Mouse (Mus musculus): Measurements from ENCODE around the gene Birc7.

Gene Birc7

DNA sequence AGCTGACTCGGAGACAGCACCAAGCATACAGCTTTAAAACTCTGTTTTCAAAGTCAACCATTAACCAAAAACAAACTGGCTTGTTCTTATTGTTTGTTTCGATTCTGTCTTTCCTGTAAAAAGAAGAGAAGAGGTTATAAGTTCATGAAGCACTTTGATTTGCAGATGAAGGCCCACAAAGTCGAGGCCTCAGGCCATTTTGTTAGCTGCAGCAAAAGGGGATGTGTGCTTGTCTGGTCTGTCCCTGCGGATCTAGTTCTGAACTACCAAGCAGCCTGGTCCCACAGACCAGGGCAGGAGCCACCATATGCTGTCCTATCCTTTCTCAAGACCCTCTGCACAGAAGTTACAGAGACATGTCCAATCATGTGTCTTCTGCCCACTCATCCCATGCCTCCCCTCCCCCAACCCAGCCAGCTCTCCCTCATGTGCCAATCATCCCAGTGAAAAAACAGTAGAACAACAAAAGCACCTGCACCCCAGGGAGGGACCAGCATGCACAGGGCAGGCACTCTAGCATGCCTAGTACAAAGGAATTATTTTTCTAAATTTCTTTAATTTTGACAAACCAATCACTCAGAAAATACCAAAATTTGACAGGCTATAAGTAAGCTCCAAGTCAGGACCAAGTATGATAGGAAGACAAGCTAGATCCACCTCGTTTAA, 23.1 kb upstream of the Birc7 start:
- DNase-seq: no peak

GRCm38 (mm10) chr2:180910928-180911327, 17.9 kb upstream of the Birc7 start:
- DNase-seq: no peak

- DNase-seq: no peak
These were observed 12.9 kb upstream of the Birc7 start for GRCm38 (mm10) chr2:180915886-180916433.

DNA sequence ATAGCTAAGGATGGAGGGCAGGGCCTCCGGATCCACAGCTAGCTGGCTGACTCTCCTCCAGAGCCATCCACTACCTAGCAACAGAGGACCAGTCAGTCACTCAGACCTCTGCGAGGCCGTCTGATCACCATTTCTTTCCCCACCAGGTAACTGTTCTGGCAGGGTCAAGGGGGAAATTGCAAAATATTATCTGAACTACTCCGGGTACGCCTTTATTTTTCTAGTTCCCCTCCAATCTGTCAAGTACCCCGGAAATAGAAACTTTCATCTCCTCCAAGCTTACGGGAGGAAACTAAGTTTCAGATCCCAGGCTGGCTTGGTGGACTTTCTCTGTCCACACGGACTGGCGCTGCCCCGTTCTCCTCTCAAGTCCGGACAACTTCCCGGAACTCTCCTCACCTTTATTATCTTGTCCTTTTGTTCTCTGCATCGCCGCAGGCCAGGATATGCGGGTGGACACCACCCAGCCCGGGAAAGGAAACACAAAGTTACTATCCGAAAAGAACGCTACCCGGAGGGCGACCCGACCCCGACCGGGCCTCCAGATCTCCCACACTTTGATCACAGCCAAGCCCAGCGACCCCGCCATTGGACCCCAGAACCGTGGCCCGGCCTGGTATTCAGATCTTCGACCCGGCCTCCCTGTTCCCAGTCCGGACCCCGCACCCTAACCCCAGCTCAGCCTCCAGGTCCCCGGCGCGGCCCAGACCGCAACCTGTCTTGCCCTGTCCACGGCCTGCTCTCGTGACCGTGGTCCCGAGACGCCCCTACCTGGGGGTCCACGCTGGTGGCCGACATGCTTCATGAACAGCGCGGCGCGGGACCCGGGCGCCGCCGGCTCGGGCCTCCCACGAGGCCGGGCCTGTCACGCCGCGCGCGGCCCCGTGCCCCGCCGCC, 8.7 kb upstream of the Birc7 start:
- peak; percentile 38 for DNase-seq

DNA sequence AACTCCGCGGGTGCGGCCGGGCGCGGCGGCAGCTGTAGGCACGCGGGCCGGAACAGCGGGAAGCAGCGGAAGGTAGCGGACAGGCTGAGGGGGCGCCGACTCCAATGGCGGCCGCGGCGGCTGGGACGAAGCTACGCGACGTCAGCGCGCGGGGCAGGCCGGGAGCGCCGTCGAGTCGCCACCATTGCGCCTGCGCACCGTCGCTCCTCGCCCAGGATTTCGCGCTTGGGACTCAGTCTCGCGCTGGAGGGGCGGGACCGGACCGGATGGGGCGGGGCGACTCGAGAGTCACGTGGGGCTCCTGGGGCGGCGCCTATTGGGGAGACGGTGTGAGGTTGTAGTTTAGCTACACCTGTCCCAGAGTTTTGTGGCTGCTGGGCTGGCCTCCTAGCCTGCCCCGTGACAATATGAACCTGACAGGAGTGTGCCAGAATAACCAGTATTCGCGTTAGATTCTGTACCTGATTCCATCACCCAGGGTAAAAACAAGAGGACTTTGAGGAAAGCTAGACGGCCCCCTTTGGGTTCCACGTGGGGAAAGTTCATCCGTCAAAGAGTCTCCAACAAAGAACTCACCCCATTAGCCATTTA, 7.9 kb upstream of the Birc7 start, which contains the start of gene Ythdf1:
Ythdf1 (minus strand) TSS at position 140 of the 591 bp plus-strand sequence.
- DNase-seq: peak; percentile 98

- no peak for DNase-seq
These were observed 6.1 kb upstream of the Birc7 start for GRCm38 (mm10) chr2:180922739-180923138.

- DNase-seq: peak; percentile 82
These were observed 3.6 kb upstream of the Birc7 start for GRCm38 (mm10) chr2:180925176-180925575.

DNA sequence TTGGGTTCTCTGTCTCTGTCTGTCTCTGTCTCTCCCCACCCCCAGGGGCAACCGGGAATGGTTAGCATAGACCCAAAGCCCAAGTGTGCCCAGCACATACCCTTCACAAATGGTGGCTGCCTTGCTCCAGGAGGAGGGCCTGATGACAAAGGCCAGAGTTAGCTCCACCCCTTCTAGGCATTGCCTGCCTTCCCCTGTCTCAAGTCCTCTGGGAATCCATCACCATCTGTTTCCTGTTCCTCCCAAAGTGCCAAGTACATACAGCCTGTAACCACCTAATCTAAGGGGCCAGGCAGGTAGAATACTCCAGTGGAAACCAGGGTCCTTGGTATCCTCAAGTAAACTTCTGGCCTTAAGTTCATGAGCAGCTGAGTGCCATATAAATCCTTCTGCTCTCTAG, 3.6 kb downstream of the Birc7 start:
- no peak for DNase-seq

DNA sequence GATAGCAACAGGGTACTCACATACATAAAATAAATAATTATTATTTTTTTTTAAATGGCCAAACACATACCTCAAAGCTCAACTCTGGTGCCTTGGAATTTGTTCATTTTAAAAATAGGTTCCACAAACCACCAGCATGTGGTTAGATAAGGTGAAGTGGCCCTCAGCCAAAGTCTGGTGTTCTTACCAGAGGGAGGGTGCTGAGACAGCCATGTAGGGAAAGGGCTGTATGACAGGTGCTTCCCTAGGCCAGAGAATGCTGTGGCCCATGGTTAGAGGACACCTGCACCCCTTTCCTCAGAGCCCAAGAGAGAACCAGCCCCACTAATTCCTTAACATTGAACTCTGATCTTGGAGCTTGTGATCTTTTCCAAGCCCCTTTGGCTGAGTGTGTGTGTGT, 11.4 kb downstream of the Birc7 start:
- no peak for DNase-seq

GRCm38 (mm10) chr2:180941869-180942268, 13.0 kb downstream of the Birc7 start:
- no peak for DNase-seq

- DNase-seq: no peak
These were observed 21.1 kb downstream of the Birc7 start for GRCm38 (mm10) chr2:180949947-180950346.

GRCm38 (mm10) chr2:180952731-180953171, 23.9 kb downstream of the Birc7 start:
- DNase-seq: peak; percentile 27

GRCm38 (mm10) chr2:180953638-180954037, 24.8 kb downstream of the Birc7 start:
- DNase-seq: no peak

- peak; percentile 83 for DNase-seq
These were observed 25.5 kb downstream of the Birc7 start, which contains the start of gene Nkain4 for GRCm38 (mm10) chr2:180954061-180955047. TSS of gene Nkain4 (minus strand) at chr2:180954699.

GRCm38 (mm10) chr2:180959605-180960004, 30.8 kb downstream of the Birc7 start:
- DNase-seq: no peak

DNA sequence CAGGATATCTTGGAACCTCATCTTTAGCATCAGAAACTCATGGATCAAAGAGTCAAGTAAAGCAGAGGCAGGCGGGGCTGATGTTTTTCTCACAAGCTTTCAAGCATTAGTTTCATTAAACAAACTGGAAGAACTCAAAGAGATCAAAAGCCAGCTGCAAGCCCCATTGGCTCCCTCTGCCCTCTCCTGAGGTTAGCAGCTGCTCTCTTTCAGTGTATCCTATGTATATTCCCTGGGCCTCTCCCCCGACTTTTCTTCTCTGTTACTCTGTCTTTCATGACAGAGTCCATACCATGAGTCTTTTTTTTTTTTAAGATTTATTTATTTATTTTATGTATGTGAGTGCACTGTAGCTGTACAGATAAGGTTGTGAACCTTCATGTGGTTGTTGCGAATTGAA, 31.4 kb downstream of the Birc7 start:
- no peak for DNase-seq

DNA sequence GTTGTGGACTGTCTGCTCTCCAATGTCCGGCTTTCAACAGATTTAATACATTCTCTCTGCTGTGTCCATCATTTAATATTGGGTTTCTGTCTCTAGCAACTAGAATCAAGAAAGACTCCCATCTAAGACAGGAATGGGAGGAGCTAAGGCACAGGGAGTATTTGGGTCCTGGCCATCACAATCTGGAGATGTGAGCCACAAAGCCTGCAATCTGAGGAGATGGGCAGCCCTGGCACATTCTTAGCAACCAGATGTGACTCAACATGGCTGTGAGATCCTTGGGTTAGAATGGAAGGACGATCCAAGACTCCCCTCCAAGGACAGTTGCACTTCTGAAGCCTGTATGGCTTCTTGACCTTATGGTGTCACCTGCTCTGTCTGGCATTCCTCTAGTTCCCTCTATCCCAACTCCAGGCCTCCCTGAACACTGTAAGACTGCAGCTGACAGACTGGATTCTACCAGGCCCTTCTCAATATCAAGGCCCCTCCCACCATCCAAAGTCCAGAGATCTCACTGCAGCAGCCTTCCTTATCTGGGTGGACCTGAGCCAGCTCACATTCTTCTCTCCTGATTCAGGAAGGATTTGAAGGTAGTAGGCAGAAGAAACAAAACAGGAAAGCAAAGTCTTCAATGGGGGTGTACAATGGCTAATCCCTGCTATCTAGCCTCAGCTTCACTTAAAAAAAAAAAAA, 33.9 kb downstream of the Birc7 start:
- DNase-seq: no peak

- DNase-seq: peak; percentile 85
These were observed 35.1 kb downstream of the Birc7 start for GRCm38 (mm10) chr2:180963956-180964355.

DNA sequence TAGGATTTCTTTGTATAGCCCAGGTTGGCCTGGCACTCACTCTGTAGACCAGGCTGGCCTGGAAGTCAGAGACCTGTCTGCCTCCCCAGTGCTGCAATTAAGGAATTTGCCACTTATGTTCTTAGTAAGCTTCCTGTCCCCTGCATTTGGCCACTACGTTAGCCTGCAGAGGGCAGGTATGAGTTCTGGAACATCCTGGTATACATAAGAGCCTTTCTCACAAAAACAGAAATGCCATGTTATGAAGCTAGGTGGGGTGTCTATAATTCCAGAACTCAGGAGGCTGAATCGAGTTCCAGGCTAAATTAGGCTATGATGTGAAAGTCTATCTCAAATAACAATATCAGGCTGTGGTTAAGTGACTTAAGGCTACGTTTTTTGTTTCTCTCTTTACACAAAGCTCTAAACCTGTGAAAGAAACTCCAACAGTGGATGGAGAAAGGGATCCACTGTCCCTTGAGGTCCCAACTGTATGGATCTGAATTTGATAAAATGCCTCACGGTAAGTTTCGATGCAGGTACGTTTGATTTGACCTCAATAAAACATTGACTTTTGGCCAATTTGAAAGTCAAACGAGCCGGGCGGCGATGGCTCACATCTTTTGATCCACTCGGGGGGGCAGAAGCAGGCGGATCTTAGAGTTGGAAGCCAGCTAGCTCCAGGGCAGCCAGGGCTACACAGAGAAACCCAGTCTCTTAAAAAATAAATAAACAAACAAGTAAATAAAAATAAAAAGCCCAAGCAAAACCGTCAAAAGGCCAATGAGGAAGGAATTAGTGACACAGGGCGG, 37.5 kb downstream of the Birc7 start:
- peak; percentile 55 for DNase-seq

DNA sequence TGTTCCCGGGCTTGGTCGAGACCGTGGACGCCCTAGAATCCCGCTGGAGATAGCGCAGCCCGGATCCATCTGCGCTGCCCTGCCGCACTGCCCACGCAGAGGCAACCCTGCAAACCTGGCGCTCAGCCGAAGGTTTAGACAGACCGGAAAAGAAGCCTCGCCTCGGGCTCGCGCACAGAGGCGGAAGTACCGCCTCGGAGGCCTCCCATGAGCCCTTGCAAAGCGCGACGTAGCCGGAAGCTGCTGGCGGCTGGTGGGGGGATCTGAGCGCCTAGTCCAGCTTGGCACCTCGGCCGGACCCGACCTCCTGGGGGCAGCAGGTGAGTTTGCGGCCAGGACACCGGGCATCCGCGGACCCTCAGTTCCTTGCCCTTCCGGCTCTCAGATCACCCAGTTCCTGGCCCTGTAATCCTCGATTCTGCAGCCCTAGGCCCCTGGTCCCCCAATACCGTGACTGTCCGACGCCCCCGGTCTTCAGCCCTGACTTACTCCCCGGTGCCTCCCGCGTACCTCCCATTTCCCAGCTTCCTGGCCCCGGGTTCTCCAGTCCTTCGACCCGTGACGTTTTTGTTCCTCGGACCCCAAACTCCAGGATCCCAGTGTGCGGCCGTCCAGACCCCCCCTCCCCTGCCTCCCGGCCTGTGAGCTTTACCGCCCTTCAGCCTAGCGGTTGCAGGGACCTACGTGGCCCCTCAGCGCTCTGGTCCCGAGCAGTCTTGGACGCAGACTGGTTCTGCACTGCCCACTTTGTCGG, 38.4 kb downstream of the Birc7 start, which contains the start of gene Arfgap1:
Arfgap1 (plus strand) TSS at position 216 of the 754 bp plus-strand sequence.
- DNase-seq: peak; percentile 95
